Mouse (Mus musculus) midbrain, postnatal 0 days (tissue): ENCODE measurements at regions not wholly inside any gene's neighbourhood (a gene's known extent, or its start where the extent isn't known, plus 50 kb on each side); places are given as distances from the start of the nearest gene placed in this dataset.

ENCODE experiments used
- ATAC-seq: fragments of 200-750 bp; cut with Nextera tagmentation; 2 replicates; pipeline ENCODE4 v1.8.0; 2017; ENCODE audit warnings: moderate number of reproducible peaks, mild to moderate bottlenecking, moderate TSS enrichment, moderate library complexity; ENCODE audit not compliant: low FRiP score
- DNase-seq: peaks from one replicate; pipeline ENCODE4 v3.0.0-alpha.2; 2015; ENCODE audit warnings: low spot score
- H3K27ac ChIP-seq: fragments of 300-500 bp; sonication (generic); 2 replicates; pipeline ENCODE4 v1.5.1; 2014; ENCODE audit warnings: low read depth, mild to moderate bottlenecking, low read length, mixed read lengths
- H3K27me3 ChIP-seq: fragments of 300-500 bp; sonication (generic); 2 replicates; pipeline ENCODE4 v1.6.1; 2014; ENCODE audit warnings: low read length, control low read depth, mixed read lengths; ENCODE audit not compliant: insufficient read depth
- H3K36me3 ChIP-seq: fragments of 300-500 bp; sonication (generic); 2 replicates; pipeline ENCODE4 v1.6.1; 2014; ENCODE audit warnings: low read length, control low read depth, mixed read lengths; ENCODE audit not compliant: insufficient read depth
- H3K4me1 ChIP-seq: fragments of 300-500 bp; sonication (generic); 2 replicates; pipeline ENCODE4 v1.6.1; 2014; ENCODE audit warnings: mild to moderate bottlenecking, control low read depth, antibody characterized with exemption, low read length, mixed read lengths; ENCODE audit not compliant: insufficient read depth
- H3K4me2 ChIP-seq: fragments of 300-500 bp; sonication (generic); 2 replicates; pipeline ENCODE4 v1.6.1; 2014; ENCODE audit warnings: low read depth, mild to moderate bottlenecking, low read length, mixed read lengths; ENCODE audit not compliant: poor library complexity, severe bottlenecking
- H3K4me3 ChIP-seq: fragments of 300-500 bp; sonication (generic); 2 replicates; pipeline ENCODE4 v1.5.1; 2014; ENCODE audit warnings: low read depth, mild to moderate bottlenecking, low read length, moderate library complexity
- H3K9ac ChIP-seq: fragments of 300-500 bp; sonication (generic); replicated peaks from 2 replicates; pipeline ENCODE4 v1.6.1; 2014; ENCODE audit warnings: mild to moderate bottlenecking, low read length, moderate library complexity, mixed read lengths; ENCODE audit not compliant: poor library complexity, severe bottlenecking
- H3K9me3 ChIP-seq: fragments of 300-500 bp; sonication (generic); 2 replicates; pipeline ENCODE4 v1.6.1; 2016; ENCODE audit warnings: low read length, control low read depth
- CTCF ChIP-seq: IDR thresholded peaks from 2 replicates; pipeline ENCODE4 v1.5.1; 2016; ENCODE audit warnings: antibody characterized with exemption, mild to moderate bottlenecking
- WGBS: fragments of 180-500 bp; shearing (Covaris S2); extraction: QIAGEN DNeasy Blood & Tissue Kit; methylation state at CpG from one replicate; pipeline ENCODE4 v1.1.7; 2014; 5-methylcytosine and 5-hydroxymethylcytosine counted together

- H3K4me1 ChIP-seq, result no peaks in the 10 kb centered on the region
These were observed 376.6 kb upstream of the Cobl start for GRCm38 (mm10) chr11:12841393-12841792.

GRCm38 (mm10) chr11:12837920-12838319 is 373.2 kb upstream of the Cobl start:
- no peak overlapping the region for H3K9ac ChIP-seq
- no peaks in the 10 kb centered on the region for H3K4me1 ChIP-seq
- H3K27me3 ChIP-seq, result no peaks in the 10 kb centered on the region
- ATAC-seq (no peak), DNase-seq (peak; percentile 54)
- WGBS, result 60% methylated on average over 2 of the region's 2 CpGs
- H3K4me2 ChIP-seq, result no peak overlapping the region
- no peak overlapping the region for H3K4me3 ChIP-seq
- TF ChIP-seq CTCF, result peak; percentile 68
- H3K9me3 ChIP-seq, result no peaks in the 10 kb centered on the region
- H3K36me3 ChIP-seq, result no peaks in the 10 kb centered on the region
- H3K27ac ChIP-seq, result no peak overlapping the region

More at GRCm38 (mm10) chr11:12841393-12841792, 376.6 kb upstream of the Cobl start:
- DNase-seq, result no peak
- WGBS, result 86% methylated on average over 2 of the region's 2 CpGs
- ATAC-seq, result no peak
- Histone ChIP-seq H3K9ac (no peak overlapping the region), H3K27me3 (no peaks in the 10 kb centered on the region), H3K27ac (no peak overlapping the region), H3K36me3 (no peaks in the 10 kb centered on the region), H3K9me3 (no peaks in the 10 kb centered on the region), H3K4me3 (no peak overlapping the region), H3K4me2 (no peak overlapping the region)
- no peak for TF ChIP-seq CTCF

GRCm38 (mm10) chr11:12837387-12837786 is 372.6 kb upstream of the Cobl start:
- ATAC-seq (no peak), DNase-seq (no peak)
- WGBS, result 53% methylated on average over 2 of the region's 2 CpGs
- Histone ChIP-seq H3K9ac (no peak overlapping the region), H3K4me2 (no peak overlapping the region), H3K36me3 (no peaks in the 10 kb centered on the region), H3K9me3 (no peaks in the 10 kb centered on the region), H3K27me3 (no peaks in the 10 kb centered on the region), H3K4me1 (no peaks in the 10 kb centered on the region), H3K27ac (no peak overlapping the region), H3K4me3 (no peak overlapping the region)
- no peak for TF ChIP-seq CTCF

- Histone ChIP-seq H3K4me1 (no peaks in the 10 kb centered on the region), H3K27me3 (no peaks in the 10 kb centered on the region), H3K27ac (no peak overlapping the region), H3K36me3 (no peaks in the 10 kb centered on the region), H3K4me3 (no peak overlapping the region), H3K9me3 (no peaks in the 10 kb centered on the region), H3K4me2 (no peak overlapping the region), H3K9ac (no peak overlapping the region)
- DNase-seq (no peak), ATAC-seq (no peak)
- TF ChIP-seq CTCF, result no peak
These were observed 371.6 kb upstream of the Cobl start for GRCm38 (mm10) chr11:12836387-12836786.

GRCm38 (mm10) chr11:12812021-12812420 is 347.3 kb upstream of the Cobl start:
- no peaks in the 10 kb centered on the region for H3K27me3 ChIP-seq
- no peak overlapping the region for H3K4me3 ChIP-seq
- H3K36me3 ChIP-seq, result no peaks in the 10 kb centered on the region
- DNase-seq (no peak), ATAC-seq (no peak)
- no peak for TF ChIP-seq CTCF
- no peaks in the 10 kb centered on the region for H3K4me1 ChIP-seq
- no peak overlapping the region for H3K27ac ChIP-seq
- H3K4me2 ChIP-seq, result no peak overlapping the region
- no peaks in the 10 kb centered on the region for H3K9me3 ChIP-seq
- H3K9ac ChIP-seq, result no peak overlapping the region

- Histone ChIP-seq H3K36me3 (no peaks in the 10 kb centered on the region), H3K9ac (no peak overlapping the region), H3K4me1 (no peaks in the 10 kb centered on the region), H3K4me2 (no peak overlapping the region), H3K9me3 (no peaks in the 10 kb centered on the region), H3K27me3 (no peaks in the 10 kb centered on the region), H3K27ac (no peak overlapping the region), H3K4me3 (no peak overlapping the region)
- DNase-seq (peak; percentile 70), ATAC-seq (no peak)
- TF ChIP-seq CTCF, result peak; percentile 76
- 47% methylated on average over 11 of the region's 11 CpGs for WGBS
These were observed 346.5 kb upstream of the Cobl start for GRCm38 (mm10) chr11:12810949-12811881.
